Mouse (Mus musculus): Measurements from ENCODE around the gene Ccdc88a.
"Not testable (repeated sequence)": the region's sequence is repeated elsewhere in the genome, so short reads cannot be mapped to it uniquely, and the experiment has no call there.

Gene Ccdc88a

GRCm38 (mm10) chr11:29474676-29475075, 101.2 kb downstream of the Ccdc88a start:
- peak; percentile 73 for DNase-seq (ENCODE audit: low read depth)

GRCm38 (mm10) chr11:29493135-29493534, 119.7 kb downstream of the Ccdc88a start:
- no peak for DNase-seq (ENCODE audit: low read depth)

GRCm38 (mm10) chr11:29496962-29497361, 123.5 kb downstream of the Ccdc88a start:
- DNase-seq (ENCODE audit: low read depth): no peak

DNA sequence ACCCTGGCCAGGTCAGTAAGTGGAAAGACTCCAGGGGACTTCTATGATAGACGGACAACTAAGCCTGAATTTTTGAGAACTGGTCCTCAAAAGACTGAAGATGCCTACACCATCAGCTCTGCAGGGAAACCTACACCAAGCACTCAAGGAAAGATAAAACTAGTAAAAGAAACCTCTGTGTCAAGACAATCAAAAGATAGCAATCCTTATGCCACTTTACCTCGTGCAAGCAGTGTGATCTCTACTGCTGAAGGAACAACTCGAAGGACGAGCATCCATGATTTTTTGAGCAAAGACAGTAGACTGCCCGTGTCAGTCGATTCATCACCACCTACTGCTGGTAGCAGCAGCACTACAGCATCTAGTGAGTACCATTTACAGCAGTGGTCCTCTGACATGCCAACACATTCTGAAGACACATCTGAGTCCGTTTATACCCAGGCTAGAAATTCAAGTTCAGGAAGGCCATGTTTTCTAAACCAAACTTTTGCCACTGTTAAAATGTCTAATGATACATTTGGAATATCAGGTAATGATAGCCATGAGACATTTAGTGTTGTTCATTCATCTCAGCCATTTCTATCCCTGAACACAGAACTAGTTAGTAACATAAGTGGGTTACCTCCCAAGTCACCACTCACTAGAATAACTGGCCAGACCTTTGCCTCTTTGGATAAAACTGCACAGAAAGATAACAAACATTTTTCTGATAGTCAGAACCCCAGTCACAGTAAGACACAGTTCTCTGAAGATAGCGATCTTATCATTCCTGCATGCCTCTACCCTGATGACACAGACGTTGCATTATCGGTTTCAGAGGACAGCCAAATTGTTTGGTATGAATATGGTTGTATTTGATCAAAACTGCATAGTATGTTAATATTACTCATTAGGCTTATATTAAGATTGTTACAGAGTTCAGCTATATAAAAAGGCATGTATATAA, 130.8 kb downstream of the Ccdc88a start:
- no peak for DNase-seq (ENCODE audit: low read depth)

DNA sequence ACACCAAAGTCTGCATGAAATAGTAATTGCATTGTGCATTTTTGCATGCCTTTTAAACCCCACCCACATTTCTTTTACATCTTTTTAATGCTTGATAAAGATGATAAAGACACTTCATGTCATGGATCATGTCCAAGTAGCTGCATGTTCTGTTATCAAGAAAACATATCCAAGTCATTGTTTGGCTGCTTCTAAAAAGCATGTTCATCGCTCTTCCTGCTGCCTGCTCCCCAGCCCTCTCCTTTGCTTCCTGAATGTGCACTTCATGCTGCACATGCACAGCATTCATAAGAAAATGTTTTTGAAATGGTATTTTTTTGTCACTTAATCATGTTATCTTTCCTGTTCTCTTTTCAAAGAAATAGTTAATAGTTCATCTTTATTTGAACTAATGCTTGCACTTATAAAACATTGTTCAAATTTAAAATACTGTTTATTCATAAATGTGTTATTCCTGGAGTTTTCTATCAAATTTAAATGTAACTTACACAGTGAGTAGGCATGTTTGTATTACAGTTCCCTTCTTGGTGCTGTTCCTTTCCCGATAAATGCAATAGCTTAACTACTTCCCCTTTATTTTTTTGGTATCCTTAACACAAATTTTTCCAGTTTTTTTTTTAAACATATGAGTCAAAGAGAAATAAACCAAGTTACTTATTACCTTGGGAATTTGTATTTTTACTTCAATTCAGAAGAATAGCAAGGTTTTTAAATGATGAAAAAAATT, 131.6 kb downstream of the Ccdc88a start:
- no peak for DNase-seq (ENCODE audit: low read depth)

DNA sequence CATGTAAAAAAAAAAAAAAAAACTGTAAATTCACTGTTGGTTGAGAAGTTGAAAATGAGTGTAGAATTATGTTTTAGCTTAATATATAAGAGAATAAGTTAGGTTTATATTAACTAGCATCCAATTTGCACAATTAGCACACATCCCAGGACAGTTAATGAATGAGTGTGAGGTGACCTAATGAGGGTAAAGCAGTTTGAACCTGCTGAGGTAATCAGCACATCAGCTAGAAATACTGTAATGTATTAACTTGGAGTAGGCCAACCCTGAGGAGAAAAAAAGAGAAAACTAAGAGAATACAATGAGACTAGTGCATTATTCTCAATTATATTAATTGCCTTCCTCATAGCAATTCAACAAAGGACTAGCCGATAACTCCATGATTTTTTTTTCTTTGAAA, 136.0 kb downstream of the Ccdc88a start:
- no peak for DNase-seq (ENCODE audit: low read depth)

- DNase-seq (ENCODE audit: low read depth): no peak
Measured at GRCm38 (mm10) chr11:29512818-29513535, 139.5 kb downstream of the Ccdc88a start.

DNA sequence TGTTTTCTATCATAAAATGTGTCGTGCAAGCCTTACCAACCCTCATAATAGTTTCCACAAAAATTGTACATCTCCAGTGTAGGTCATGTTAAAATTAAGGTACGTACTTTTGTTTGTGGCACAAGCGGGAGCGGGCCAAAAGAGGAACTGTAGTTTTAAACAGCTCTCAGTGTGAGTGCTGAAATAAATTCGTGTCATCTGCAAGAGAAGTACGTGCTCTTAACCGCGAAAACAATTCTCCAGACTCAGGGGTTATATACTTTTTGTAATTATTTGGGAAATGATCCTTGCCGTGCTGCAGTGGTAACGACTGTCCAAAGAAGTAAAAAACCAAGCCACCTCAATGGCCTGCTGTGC, 140.8 kb downstream of the Ccdc88a start:
- DNase-seq (ENCODE audit: low read depth): no peak

DNA sequence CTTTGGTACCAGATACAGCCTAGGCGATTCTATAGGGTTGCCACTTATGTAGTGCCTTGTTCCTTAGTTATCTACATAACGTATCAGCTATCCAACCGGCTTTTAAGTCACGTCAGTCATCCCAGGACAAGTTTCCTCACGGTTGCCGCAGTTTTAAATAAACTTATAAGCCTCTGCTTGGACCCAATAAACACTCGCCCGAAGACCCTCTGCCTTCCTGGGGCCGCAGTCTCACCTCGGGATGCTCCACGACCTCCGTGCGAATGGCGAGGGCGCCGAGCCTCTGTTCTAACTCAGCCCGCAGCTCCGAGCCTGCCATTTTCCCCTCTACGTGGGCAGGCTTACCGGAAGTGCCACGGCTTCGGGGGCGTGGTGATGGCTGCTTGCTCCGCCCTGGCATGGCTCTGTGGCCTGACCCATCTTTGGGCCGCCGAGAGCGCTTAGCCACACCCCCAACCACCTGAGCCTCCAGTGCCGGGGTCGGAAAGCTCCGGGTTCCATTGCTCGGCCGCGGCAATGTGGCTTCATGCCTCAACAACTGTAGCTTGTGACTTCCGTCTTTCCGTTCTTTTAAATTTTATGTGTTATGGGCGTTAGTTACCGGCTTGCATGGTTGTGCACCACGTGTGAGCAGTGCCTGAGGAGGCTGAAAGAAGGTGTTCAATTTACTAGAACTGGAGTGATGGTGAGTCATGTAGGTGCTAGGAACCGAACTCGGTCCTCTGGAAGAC, 141.4 kb downstream of the Ccdc88a start, which contains the start of gene Prorsd1:
TSS of gene Prorsd1 (minus strand) at position 352 of the 731 bp plus-strand sequence.
- peak; percentile 69 for DNase-seq (ENCODE audit: low read depth)

DNA sequence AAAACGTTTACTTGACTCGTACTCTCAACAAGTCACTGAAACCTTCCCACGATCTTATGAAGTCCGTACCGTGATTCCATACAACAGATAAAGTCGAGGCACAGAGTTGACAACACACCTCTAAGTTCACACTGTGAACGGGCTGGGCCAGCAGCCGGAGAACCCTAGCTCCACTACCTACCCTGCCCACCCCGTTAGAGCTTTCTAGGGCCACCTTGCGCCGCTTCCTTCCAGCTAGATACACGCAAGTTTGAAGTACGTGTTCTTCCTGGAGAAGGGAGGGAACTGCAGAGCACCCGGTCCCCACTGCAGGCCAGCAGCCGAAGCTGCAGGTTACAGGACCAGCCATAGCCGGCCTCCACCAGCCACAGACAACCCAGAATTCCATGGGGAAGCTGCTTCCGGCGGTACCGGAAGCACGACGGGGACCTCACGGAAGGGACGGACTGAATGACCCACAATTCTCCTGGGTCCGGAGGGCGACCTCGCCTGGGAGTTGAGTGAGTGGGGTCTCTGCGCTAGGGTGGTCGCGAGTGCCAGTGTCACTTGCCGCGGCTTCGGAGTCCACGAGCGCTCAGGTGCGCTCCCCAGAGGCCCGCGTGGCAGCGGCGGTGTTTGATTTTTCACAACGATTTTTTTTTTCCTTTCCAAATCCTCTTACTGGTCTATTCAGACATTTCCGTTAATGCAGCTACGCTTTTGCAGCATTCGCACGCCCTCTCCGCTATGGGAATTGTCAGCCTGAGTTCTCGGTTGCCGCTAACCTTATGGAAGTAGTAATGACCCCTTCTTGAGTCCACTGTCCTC, 152.7 kb downstream of the Ccdc88a start, which contains the start of gene Mtif2:
TSS of gene Mtif2 (plus strand) at position 421 of the 807 bp plus-strand sequence.
- DNase-seq (ENCODE audit: low read depth): peak; percentile 90

GRCm38 (mm10) chr11:29538201-29538600, 164.7 kb downstream of the Ccdc88a start:
- no peak for DNase-seq (ENCODE audit: low read depth)

DNA sequence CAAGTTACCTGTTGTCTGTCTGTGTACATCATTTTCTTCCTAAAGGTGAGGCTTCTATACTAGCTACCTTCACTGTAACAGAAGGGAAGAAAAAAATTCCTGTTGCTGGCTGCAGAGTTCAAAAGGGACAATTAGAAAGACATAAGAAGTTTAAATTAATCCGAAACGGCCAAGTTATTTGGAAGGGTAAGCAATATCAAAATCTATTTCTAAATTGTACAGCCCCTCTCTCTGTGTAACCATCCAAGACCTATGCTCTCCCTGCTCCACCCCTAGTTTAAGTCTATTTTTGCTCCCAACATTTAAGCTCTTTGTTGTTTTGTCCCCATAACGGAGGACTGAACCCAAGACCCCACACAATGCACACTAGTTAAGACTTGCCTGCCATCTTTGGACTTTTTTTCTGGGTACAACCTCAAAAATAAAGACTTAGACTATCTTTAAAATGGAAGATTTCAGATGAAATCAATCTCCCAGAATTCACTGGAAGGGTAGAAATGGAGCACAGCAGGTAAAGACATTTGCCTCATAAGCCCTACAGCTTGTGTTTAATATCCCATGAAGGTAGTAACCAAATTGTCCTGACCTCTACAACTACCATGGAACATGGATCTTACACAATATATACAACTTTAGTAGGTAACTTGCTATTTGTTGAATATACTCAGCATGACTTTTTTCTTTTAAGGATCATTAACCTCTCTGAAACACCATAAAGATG, 170.9 kb downstream of the Ccdc88a start:
- no peak for DNase-seq (ENCODE audit: low read depth)

DNA sequence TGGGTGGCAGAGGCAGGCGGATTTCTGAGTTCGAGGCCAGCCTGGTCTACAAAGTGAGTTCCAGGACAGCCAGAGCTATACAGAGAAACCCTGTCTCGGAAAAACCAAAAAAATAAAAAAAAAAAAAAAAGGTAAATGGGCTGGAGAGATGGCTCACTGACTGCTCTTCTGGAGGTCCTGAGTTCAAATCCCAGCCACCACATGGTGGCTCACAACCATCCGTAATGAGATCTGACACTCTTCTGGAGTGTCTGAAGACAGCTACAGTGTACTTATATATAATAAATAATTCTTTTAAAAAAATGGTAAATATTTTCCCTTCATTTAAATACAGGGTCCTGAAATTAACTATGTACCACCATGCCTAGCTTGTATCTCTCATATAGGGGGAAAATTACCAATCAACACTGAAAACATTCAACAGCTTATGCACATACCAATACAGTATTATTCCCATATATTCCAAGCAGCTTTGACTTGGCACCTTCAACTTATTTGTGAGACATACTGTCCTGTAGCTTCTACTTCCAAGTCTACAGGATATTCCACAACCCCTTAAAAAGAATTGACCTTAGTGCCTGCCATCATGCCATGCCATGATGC, 171.8 kb downstream of the Ccdc88a start:
- not testable (repeated sequence) for DNase-seq (ENCODE audit: low read depth)

GRCm38 (mm10) chr11:29546297-29546696, 172.8 kb downstream of the Ccdc88a start:
- DNase-seq (ENCODE audit: low read depth): peak; percentile 6

DNA sequence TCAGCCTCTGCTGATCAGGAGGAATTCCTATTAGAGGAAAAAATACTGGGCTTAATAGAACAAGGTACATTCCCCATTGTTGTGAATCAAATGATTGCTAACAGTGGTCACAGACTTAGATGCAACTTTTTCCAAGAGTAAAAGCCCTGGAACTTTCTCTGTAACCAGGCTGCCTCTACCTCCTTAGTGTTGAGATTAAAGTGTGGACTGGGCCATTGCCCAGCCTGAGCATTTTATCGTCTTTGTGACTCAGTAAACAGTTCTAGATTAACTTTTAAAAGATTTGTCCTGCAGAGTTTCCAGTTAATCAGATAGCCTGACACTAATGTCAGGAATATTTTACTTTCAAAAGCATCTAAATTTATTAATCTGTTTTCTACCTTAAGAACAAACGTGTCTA, 173.3 kb downstream of the Ccdc88a start:
- DNase-seq (ENCODE audit: low read depth): peak; percentile 30

GRCm38 (mm10) chr11:29547249-29547751, 173.8 kb downstream of the Ccdc88a start:
- DNase-seq (ENCODE audit: low read depth): no peak

DNA sequence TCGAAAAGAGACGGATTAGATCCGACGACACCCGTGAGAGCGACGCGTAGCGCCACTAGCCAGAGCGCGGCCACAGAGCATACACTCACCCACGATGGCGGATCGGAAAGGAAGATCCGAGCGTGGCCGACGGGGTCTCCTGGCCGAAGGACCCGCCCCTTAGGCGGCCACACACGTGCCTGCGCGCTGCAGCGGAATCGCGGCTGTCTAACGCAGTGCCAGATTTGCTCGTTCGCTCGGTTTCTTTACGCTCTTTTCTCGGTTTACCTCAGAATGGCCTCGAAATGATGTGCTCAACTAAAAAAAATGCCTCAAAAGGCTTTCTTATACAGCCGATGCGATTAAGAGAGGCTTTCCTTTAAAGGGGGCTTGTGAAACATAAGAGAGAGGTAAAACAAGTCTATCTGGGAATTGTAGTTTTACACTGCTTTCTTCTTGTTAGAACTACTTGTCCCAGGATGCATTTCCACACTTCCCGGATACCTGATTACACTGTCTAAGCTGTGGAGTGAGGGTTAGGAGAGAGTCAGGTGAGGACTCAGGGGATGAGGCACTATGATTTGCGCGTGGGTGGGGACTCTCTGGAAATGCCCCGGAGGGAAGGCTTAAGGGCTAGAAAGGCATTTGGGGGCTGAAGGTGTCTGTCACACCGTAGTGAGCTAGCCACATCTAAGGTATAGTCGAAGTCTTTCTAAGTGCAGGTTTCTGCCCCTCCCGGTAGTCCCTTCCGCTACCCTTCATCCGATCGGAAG, 174.5 kb downstream of the Ccdc88a start, which contains the start of the genes Clhc1 and Rps27a:
TSS of gene Clhc1 (plus strand) at position 199 of the 752 bp plus-strand sequence.
TSS of gene Rps27a (minus strand) at position 358 of the 752 bp plus-strand sequence.
- DNase-seq (ENCODE audit: low read depth): peak; percentile 95

Data from NIH3T3 (cell line).